Mouse (Mus musculus) forebrain, embryonic 14.5 days (tissue): ENCODE results near the gene Ubash3b. TPM values are rescaled to one million over a fixed set of nuclear protein-coding genes. Genes with fewer than 3 reads are reported as not detected.

Source experiments
- ATAC-seq: fragments of 200-750 bp; cut with Nextera tagmentation; 2 replicates; pipeline ENCODE4 v1.8.0; 2017; ENCODE audit warnings: mild to moderate bottlenecking, moderate library complexity
- DNase-seq: peaks from one replicate; pipeline ENCODE4 v3.0.0-alpha.2; 2015; ENCODE audit warnings: low spot score
- H3K27ac ChIP-seq: fragments of 300-500 bp; sonication (generic); 2 replicates; pipeline ENCODE4 v1.5.1; 2014; ENCODE audit warnings: low read depth, mild to moderate bottlenecking, control low read depth, low read length, moderate library complexity
- H3K27me3 ChIP-seq: fragments of 300-500 bp; sonication (generic); replicated peaks from 2 replicates; pipeline ENCODE4 v1.6.1; 2014; ENCODE audit warnings: low read length, control low read depth, mixed read lengths; ENCODE audit not compliant: control insufficient read depth, insufficient read depth
- H3K36me3 ChIP-seq: fragments of 300-500 bp; sonication (generic); 2 replicates; pipeline ENCODE4 v1.6.1; 2014; ENCODE audit warnings: low read length, control low read depth; ENCODE audit not compliant: control insufficient read depth, insufficient read depth
- H3K4me1 ChIP-seq: fragments of 300-500 bp; sonication (generic); 2 replicates; pipeline ENCODE4 v1.6.1; 2014; ENCODE audit warnings: antibody characterized with exemption, low read length, control low read depth; ENCODE audit not compliant: control insufficient read depth, insufficient read depth
- H3K4me2 ChIP-seq: fragments of 300-500 bp; sonication (generic); 2 replicates; pipeline ENCODE4 v1.6.1; 2014; ENCODE audit warnings: mild to moderate bottlenecking, control low read depth, low read length
- H3K4me3 ChIP-seq: fragments of 300-500 bp; sonication (generic); 2 replicates; pipeline ENCODE4 v1.5.1; 2014; ENCODE audit warnings: low read depth, low read length, control low read depth
- H3K9ac ChIP-seq: fragments of 300-500 bp; sonication (generic); 2 replicates; pipeline ENCODE4 v1.6.1; 2014; ENCODE audit warnings: mild to moderate bottlenecking, low read length, control low read depth, moderate library complexity
- H3K9me3 ChIP-seq: fragments of 300-500 bp; sonication (generic); replicated peaks from 2 replicates; pipeline ENCODE4 v1.6.1; 2016; ENCODE audit warnings: low read length, control low read depth, mixed read lengths; ENCODE audit not compliant: control insufficient read depth
- WGBS: fragments of 180-500 bp; shearing (Covaris S2); extraction: QIAGEN DNeasy Blood & Tissue Kit; methylation state at CpG from one replicate; pipeline ENCODE4 v1.1.7; 2014; 5-methylcytosine and 5-hydroxymethylcytosine counted together
- polyA plus RNA-seq: library from polyadenylated mRNA; unstranded; fragments of >200 nt; fragmentation: Nextera tagmentation; extraction: Ambion mirVana; gene quantifications from 2 replicates; pipeline ENCODE4 v1.2.1, GENCODE M21; 2014

Ubash3b gene
- polyA plus RNA-seq, result 13.8 and 18.1 TPM in 2 replicates

GRCm38 (mm10) chr9:41161413-41161812 is at the start of gene Ubash3b:
TSS of gene Ubash3b (minus strand) at chr9:41161697.
- DNase-seq, result no peak
- H3K27ac ChIP-seq, result no peak within 1 kb of the TSS
- WGBS, result 84% methylated on average over 6 of the region's 6 CpGs

GRCm38 (mm10) chr9:41207130-41208104 is 45.9 kb upstream of the Ubash3b start:
- Histone ChIP-seq H3K27ac (peak overlapping the region; percentile 81), H3K9ac (peak overlapping the region; percentile 33; the same call in 1 of the 2 replicates), H3K4me3 (peak overlapping the region; percentile 26), H3K27me3 (no peaks in the 10 kb centered on the region), H3K4me1 (peaks cover 7% of the 10 kb centered on the region), H3K9me3 (no peaks in the 10 kb centered on the region), H3K36me3 (no peaks in the 10 kb centered on the region), H3K4me2 (peak overlapping the region; percentile 48)
- 10% methylated on average over 28 of the region's 28 CpGs for WGBS
- peak; percentile 94 for ATAC-seq
- DNase-seq, result peak; percentile 99

More at GRCm38 (mm10) chr9:41161413-41161812, at the start of gene Ubash3b:
- Histone ChIP-seq H3K27me3 (no peaks in the 10 kb centered on the region), H3K9ac (no peak within 1 kb of the TSS), H3K36me3 (no peaks in the 10 kb centered on the region), H3K4me1 (peaks cover 4% of the 10 kb centered on the region; the same call in 1 of the 2 replicates), H3K4me2 (no peak within 1 kb of the TSS), H3K9me3 (no peaks in the 10 kb centered on the region), H3K4me3 (no peak within 1 kb of the TSS)
- ATAC-seq, result no peak

- Histone ChIP-seq H3K27me3 (no peaks in the 10 kb centered on the region), H3K9me3 (no peaks in the 10 kb centered on the region), H3K4me3 (no peak overlapping the region), H3K4me2 (no peak overlapping the region), H3K36me3 (no peaks in the 10 kb centered on the region), H3K9ac (no peak overlapping the region), H3K4me1 (no peaks in the 10 kb centered on the region), H3K27ac (no peak overlapping the region)
- 88% methylated on average over 12 of the region's 12 CpGs for WGBS
- ATAC-seq, result no peak
- no peak for DNase-seq
Measured at GRCm38 (mm10) chr9:41206717-41207116, 45.2 kb upstream of the Ubash3b start.

- DNase-seq (no peak), ATAC-seq (no peak)
- H3K4me2 ChIP-seq, result no peak overlapping the region
- H3K27ac ChIP-seq, result no peak overlapping the region
- H3K27me3 ChIP-seq, result no peaks in the 10 kb centered on the region
- no peaks in the 10 kb centered on the region for H3K9me3 ChIP-seq
- no peak overlapping the region for H3K4me3 ChIP-seq
- H3K4me1 ChIP-seq, result no peaks in the 10 kb centered on the region
- no peaks in the 10 kb centered on the region for H3K36me3 ChIP-seq
- 56% methylated on average over 3 of the region's 3 CpGs for WGBS
- H3K9ac ChIP-seq, result no peak overlapping the region
Measured at GRCm38 (mm10) chr9:41205267-41205666, 43.8 kb upstream of the Ubash3b start.

GRCm38 (mm10) chr9:41199456-41200252 is 38.2 kb upstream of the Ubash3b start:
- WGBS, result 91% methylated on average over 22 of the region's 22 CpGs
- H3K27me3 ChIP-seq, result no peaks in the 10 kb centered on the region
- no peak overlapping the region for H3K4me2 ChIP-seq
- no peak for DNase-seq
- H3K9ac ChIP-seq, result no peak overlapping the region
- H3K4me1 ChIP-seq, result no peaks in the 10 kb centered on the region
- no peak overlapping the region for H3K4me3 ChIP-seq
- H3K9me3 ChIP-seq, result no peaks in the 10 kb centered on the region
- ATAC-seq, result no peak
- H3K36me3 ChIP-seq, result no peaks in the 10 kb centered on the region
- no peak overlapping the region for H3K27ac ChIP-seq

- H3K9ac ChIP-seq, result no peak overlapping the region
- H3K4me3 ChIP-seq, result no peak overlapping the region
- WGBS, result 76% methylated on average over 12 of the region's 12 CpGs
- DNase-seq (no peak), ATAC-seq (no peak)
- no peaks in the 10 kb centered on the region for H3K36me3 ChIP-seq
- H3K27ac ChIP-seq, result no peak overlapping the region
- H3K9me3 ChIP-seq, result no peaks in the 10 kb centered on the region
- no peaks in the 10 kb centered on the region for H3K4me1 ChIP-seq
- H3K27me3 ChIP-seq, result no peaks in the 10 kb centered on the region
- no peak overlapping the region for H3K4me2 ChIP-seq
Measured at GRCm38 (mm10) chr9:41198501-41199265, 37.2 kb upstream of the Ubash3b start.

GRCm38 (mm10) chr9:41195742-41196311 is 34.3 kb upstream of the Ubash3b start:
- Histone ChIP-seq H3K9me3 (no peaks in the 10 kb centered on the region), H3K4me3 (no peak overlapping the region), H3K9ac (no peak overlapping the region), H3K36me3 (no peaks in the 10 kb centered on the region), H3K27ac (no peak overlapping the region), H3K4me2 (no peak overlapping the region), H3K4me1 (no peaks in the 10 kb centered on the region; the same call in 1 of the 2 replicates), H3K27me3 (no peaks in the 10 kb centered on the region)
- 83% methylated on average over 10 of the region's 10 CpGs for WGBS
- ATAC-seq (no peak), DNase-seq (no peak)

GRCm38 (mm10) chr9:41191651-41192210 is 30.2 kb upstream of the Ubash3b start:
- Histone ChIP-seq H3K4me3 (no peak overlapping the region), H3K9ac (no peak overlapping the region; the same call in 1 of the 2 replicates), H3K4me2 (no peak overlapping the region), H3K36me3 (no peaks in the 10 kb centered on the region), H3K4me1 (no peaks in the 10 kb centered on the region; the same call in 1 of the 2 replicates), H3K27ac (no peak overlapping the region), H3K9me3 (no peaks in the 10 kb centered on the region), H3K27me3 (no peaks in the 10 kb centered on the region)
- no peak for DNase-seq
- peak; percentile 19; the same call in 1 of the 2 replicates for ATAC-seq
- WGBS, result 72% methylated on average over 9 of the region's 9 CpGs
